Mouse (Mus musculus) heart, postnatal 25 days (tissue): ENCODE data around the gene Lrrc74b. TPM values are rescaled to one million over a fixed set of nuclear protein-coding genes. Genes with fewer than 3 reads are reported as not detected.
"Not testable (repeated sequence)": the region's sequence is repeated elsewhere in the genome, so short reads cannot be mapped to it uniquely, and the experiment has no call there.

ENCODE experiments used
- DNase-seq: peaks from one replicate; pipeline ENCODE4 v3.0.0; 2022; ENCODE audit warnings: low spot score
- intact Hi-C: fragments of 180-260 bp; cut with DNase I; formaldehyde crosslinking; loops from one replicate; pipeline ENCODE4 v1.15.1; 2025
- total RNA-seq, 2 experiments: library from RNA; stranded (reverse); gene quantifications; 2 replicates each; pipeline ENCODE4 v1.2.3; 2021

Gene Lrrc74b
- total RNA-seq, 2 experiments from 2014 or later, result 0.17 TPM; not detected in 1

DNA sequence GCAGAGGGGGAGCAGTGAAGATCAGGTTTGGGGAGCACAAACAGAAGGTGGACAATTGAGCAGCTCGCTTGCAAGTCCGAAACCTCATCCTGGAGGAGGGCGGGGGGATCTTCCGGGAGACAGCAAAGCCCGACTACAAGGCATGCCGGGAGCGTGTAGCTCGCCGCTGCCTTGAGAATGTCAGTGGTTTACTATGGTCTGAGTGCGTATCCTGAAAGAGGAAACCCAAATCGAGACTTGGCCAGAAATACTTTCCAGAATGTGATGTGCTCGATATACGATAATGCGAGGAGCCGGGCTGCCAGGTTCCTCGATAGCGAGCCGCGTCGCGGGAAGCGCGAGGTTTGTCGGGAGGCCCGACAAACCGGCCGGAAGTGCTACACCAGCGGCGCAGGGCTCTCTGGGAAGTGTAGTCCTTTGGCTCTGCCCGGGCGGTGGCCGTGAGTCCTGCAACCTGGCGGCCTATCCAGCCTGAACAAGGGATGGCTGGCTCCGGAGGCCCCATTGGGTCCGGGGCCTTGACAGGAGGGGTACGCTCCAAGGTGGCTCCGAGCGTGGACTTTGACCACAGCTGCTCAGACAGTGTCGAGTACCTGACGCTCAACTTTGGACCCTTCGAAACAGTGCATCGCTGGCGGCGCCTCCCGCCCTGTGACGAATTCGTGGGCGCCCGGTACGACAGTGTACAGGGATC, 52.4 kb downstream of the Lrrc74b start, which contains the start of gene Lztr1:
Gene Lztr1, plus strand, starts transcription at position 143 of the 694 bp plus-strand sequence.
- intact Hi-C loops, result loop anchor here (5.0 kb wide), 1 partner anchor 56 kb away; the partner anchor contains the start of gene Crkl

DNA sequence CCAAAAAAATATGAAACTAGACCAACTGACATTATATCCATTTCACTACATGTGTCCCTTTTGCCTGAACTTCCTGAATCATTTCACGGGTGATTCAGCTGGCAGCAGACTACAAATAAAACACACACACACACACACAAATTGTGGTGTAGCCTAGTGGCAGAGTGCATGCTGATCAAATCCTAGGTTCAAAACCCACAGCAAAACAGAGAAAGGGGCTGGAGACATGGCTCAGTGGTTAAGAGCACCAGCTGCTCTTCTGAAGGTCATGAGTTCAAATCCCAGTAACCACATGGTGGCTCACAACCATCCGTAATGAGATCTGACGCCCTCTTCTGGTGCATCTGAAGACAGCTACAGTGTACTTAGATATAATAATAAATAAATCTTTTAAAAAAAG, 53.0 kb downstream of the Lrrc74b start:
- intact Hi-C loops, result loop anchor here (5.0 kb wide), 1 partner anchor 56 kb away; the partner anchor contains the start of gene Crkl
- DNase-seq, result not testable (repeated sequence)

More for the DNA sequence above, 52.4 kb downstream of the Lrrc74b start, which contains the start of gene Lztr1:
- peak; percentile 79 for DNase-seq

DNA sequence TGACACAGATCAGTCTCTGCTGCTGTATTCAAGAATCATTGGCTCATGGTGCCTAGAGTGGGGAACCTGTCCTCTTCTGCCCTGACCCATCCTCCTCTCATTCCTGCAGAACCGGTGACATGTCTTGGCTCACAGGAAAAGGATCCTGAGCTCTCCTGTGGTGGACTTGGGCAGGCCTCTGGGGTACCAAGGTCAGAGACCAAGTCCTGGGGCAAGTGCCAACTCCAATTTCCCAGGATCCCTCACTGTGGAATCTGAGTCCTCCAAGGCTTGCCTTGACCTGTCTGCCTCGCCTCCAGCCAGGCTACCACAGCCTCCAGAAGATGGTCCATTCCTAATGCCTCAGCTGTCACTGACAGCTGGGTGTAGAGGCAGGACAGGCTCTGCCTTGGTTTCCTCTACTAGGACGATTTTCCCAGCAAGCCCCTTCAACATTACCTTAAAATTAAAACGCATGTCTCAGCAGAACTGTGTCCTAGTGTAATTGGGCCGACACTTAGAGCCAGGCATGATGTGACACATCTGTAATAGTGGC, 54.0 kb downstream of the Lrrc74b start:
- intact Hi-C loops, result loop anchor here (5.0 kb wide), 1 partner anchor 55 kb away; the partner anchor contains the start of gene Crkl
- no peak for DNase-seq

DNA sequence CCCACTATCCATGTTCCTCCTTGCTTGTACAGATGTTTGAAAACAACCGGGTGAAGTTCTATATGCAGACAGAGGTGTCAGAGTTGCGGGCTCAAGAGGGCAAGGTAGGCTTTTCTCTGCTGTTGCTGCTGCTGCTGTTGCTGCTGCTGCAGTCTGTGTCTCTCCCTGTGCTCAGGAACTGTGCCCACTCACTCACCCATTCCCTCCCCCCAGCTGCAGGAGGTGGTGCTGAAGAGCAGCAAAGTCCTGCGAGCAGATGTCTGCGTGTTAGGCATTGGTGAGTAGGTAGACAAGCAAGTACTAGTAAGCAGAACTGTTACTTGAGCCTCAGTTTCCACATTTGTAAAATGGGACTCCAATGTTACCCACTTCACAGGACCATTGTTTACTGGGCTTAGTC, 58.4 kb downstream of the Lrrc74b start:
- no peak for DNase-seq
- intact Hi-C loops, result no loop called here

DNA sequence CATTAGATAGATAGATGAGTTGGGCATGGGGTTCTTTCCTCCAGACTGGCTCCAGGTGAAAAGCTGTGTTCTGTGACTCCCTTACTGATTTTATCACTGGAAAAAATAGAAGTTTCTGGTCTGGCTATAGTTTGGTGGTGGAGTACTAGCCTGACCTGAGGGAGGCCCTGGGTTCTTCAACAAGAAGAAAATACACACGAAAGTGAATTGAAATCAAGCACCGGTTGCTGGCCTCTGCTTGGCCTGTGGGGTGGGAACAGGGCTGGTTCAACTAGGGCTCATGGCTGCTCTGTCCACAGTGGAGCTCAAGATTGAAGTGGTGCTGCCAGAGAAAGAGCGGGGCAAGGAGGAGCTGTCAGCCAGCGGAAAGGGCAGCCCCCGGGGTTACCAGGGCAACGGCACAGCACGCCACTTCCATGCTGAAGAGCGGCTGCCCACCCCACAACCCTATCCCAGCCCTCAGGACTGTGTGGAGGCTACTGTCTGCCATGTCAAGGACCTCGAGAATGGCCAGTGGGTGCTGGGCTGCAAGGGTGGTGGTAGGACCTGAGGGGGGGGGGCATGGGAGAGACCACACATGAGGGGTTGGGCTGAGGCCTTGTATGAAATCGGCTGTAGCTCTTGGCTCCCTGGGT, 61.7 kb downstream of the Lrrc74b start:
- no peak for DNase-seq
- intact Hi-C loops, result no loop called here

DNA sequence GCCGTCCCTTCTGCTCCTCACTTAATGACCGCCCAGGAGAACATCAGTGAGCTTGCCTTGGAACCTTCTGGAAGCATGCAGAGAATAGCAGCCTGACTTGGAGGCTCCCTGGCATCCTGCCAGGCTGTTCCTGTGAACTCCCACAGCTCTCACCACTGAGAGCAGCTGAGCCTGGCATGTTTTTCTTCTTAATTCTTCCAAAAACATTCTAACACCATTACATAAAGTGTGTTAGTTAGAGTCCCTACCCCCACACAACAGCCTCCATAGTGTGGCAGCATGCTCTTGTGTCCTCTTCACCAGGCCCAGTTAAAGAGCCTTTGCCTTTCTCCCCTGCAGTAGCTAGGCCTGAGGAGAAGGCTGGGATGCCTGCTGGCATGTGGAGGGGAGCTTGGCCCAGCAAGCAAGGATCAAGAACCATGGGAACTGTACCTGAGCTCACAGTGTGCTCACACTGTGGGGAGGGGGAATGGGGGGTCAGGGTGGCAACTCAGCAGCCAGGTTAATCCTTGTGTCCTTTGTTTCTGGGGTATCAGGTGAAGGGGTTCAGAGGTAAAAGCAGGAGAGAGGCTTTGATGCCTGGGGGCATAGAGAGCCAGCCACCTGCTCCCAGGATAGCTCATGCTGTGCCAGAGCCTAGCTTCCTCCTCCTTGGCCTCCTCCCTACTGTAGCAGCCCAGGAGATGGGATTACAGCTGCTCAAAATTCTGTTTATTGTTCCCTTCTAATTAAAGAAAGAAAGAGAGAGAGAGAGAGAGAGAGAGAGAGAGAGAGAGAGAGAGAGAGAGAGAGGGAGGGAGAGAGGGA, 64.3 kb downstream of the Lrrc74b start:
- DNase-seq, result no peak
- intact Hi-C loops, result no loop called here

Other genes starting within 250 kb of the Lrrc74b start
- gene Serpind1, start 229.9 kb downstream of the Lrrc74b start, total RNA-seq, result 1 to 10 TPM; 2.0 TPM
- 10 to 100 TPM; 14.9 to 16.9 TPM for gene Snap29, start 155.3 kb downstream of the Lrrc74b start, total RNA-seq
- 10 to 100 TPM; 53.2 to 56.3 TPM for gene Pi4ka, start 154.9 kb downstream of the Lrrc74b start, total RNA-seq
- 10 to 100 TPM; 25.3 to 29.3 TPM for gene Crkl, start 109.3 kb downstream of the Lrrc74b start, total RNA-seq
- under 1 TPM in 1 of 2 experiments, not detected in 1; 0.28 TPM for gene Aifm3, start 71.6 kb downstream of the Lrrc74b start, total RNA-seq
- 10 to 100 TPM; 34.3 to 35.0 TPM for gene Lztr1, start 52.6 kb downstream of the Lrrc74b start, total RNA-seq
- gene Thap7, start 30.1 kb downstream of the Lrrc74b start, total RNA-seq, result 10 to 100 TPM; 13.1 to 14.7 TPM
- under 1 TPM; 0.50 to 0.83 TPM for gene P2rx6, start 638 bp upstream of the Lrrc74b start, total RNA-seq
- 1 to 10 TPM; 1.4 to 2.3 TPM for gene Slc7a4, start 22.0 kb upstream of the Lrrc74b start, total RNA-seq
- gene Smpd4, start 58.1 kb upstream of the Lrrc74b start, total RNA-seq, result 10 to 100 TPM; 18.3 to 20.7 TPM
- under 1 TPM in 1 of 2 experiments, not detected in 1; 0.36 TPM for gene Ccdc74a, start 85.2 kb upstream of the Lrrc74b start, total RNA-seq
- 10 to 100 TPM; 24.5 to 26.6 TPM for gene Med15, start 171.6 kb upstream of the Lrrc74b start, total RNA-seq
- gene Klhl22, start 198.4 kb upstream of the Lrrc74b start, total RNA-seq, result 10 to 100 TPM; 16.1 to 16.7 TPM
- gene Scarf2, start 236.0 kb upstream of the Lrrc74b start, total RNA-seq, result 1 to 10 TPM; 5.1 to 5.6 TPM